Mouse (Mus musculus): ENCODE measurements around the gene Ranbp17.

Gene Ranbp17

DNA sequence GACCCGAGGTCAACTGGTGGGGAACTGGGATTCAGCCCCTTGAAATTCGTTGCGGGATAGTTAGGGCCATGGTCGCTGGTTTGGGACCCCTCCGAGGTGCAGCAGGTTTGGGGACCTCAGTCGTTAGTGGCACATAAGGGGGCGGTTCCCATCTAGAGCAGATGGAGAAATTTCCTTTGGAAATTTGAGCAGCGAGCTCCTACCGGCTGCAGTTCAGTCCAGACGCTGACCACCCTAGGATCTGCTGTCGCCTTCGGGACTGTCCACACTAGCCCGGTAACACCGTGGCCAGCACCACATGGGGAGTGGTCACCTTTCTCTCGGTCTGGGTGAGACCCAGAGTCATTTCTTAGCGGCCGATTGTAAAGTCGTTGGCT is 309.2 kb downstream of the Ranbp17 start:
- CTCF ChIA-PET = no interaction called here
- POLR2A ChIA-PET = interaction anchor here in 3 of 4 experiments (0.7 to 6.9 kb wide), 12 partner anchors 10 to 404 kb away, joined by 3 to 43 read pairs (median 4); partner anchors contain the start of gene Ranbp17 (in 1 of the 3)

GRCm38 (mm10) chr11:33203383-33204328 is 309.9 kb downstream of the Ranbp17 start, which contains the start of gene Tlx3:
Gene Tlx3 (minus strand): TSS chr11:33203589.
- CTCF ChIA-PET = interaction anchor here in 2 of 4 experiments (0.6 to 1.1 kb wide), 2 partner anchors 10 to 36 kb away, joined by 4 to 6 read pairs; no protein-coding TSS in a partner anchor
- POLR2A ChIA-PET = interaction anchor here in 3 of 4 experiments (1.0 to 6.9 kb wide), 18 partner anchors 9 to 405 kb away, joined by 3 to 43 read pairs (median 4); partner anchors contain the start of genes Npm1 (in 1 of the 3) and Ranbp17 (in 1 of the 3)

GRCm38 (mm10) chr11:33202972-33203371 is 310.6 kb downstream of the Ranbp17 start:
- ChIA-PET POLR2A (interaction anchor here in 3 of 4 experiments (0.9 to 6.9 kb wide), 17 partner anchors 8 to 406 kb away, joined by 3 to 43 read pairs (median 5); partner anchors contain the start of genes Npm1 (in 1 of the 3) and Ranbp17 (in 1 of the 3)), CTCF (interaction anchor here in 2 of 4 experiments (0.6 to 1.1 kb wide), 3 partner anchors 9 to 35 kb away, joined by 3 to 6 read pairs (median 4); no protein-coding TSS in a partner anchor)

- ChIA-PET POLR2A (interaction anchor here in 3 of 4 experiments (0.9 to 6.9 kb wide), 13 partner anchors 8 to 336 kb away, joined by 3 to 43 read pairs (median 6); partner anchors contain the start of gene Npm1 (in 1 of the 3)), CTCF (interaction anchor here in 1 of 4 experiments (1.0 to 1.1 kb wide), 2 partner anchors 8 to 22 kb away, joined by 3 to 4 read pairs; no protein-coding TSS in a partner anchor)
Observed at GRCm38 (mm10) chr11:33202296-33202695, 311.2 kb downstream of the Ranbp17 start.

DNA sequence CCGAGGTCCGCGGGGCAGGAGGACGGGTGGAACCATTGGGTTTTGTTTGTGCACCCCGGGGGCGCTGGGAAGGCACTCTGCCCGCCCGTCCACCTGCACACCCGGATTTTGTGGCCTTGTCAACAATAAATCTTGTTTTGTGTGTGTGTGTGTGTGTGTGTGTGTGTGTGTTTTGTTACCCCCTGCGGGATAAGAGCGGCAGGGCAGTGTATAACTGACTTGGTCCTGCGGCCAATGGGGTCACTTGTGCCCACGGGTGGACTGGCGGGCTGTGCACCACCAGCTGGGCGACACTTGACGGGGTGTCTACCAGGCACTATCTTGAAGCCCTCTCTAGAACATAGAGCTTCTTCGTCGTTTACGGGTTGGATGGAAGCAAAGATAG is 311.9 kb downstream of the Ranbp17 start:
- POLR2A ChIA-PET = interaction anchor here (0.6 to 6.9 kb wide), 8 partner anchors 11 to 336 kb away, joined by 3 to 43 read pairs (median 4); no protein-coding TSS in a partner anchor

GRCm38 (mm10) chr11:33200764-33201625 is 312.6 kb downstream of the Ranbp17 start:
- ChIA-PET CTCF (interaction anchor here in 2 of 4 experiments (0.6 to 1.7 kb wide), 2 partner anchors 24 to 490 kb away, joined by 5 to 6 read pairs; no protein-coding TSS in a partner anchor), POLR2A (interaction anchor here in 3 of 4 experiments (0.6 to 6.9 kb wide), 12 partner anchors 19 to 378 kb away, joined by 3 to 43 read pairs (median 4); partner anchors contain the start of genes Gabrp (in 1 of the 3) and Npm1 (in 1 of the 3))

More for the DNA sequence above, 311.9 kb downstream of the Ranbp17 start:
- CTCF ChIA-PET = interaction anchor here in 1 of 4 experiments (0.6 kb wide), 1 partner anchor 491 kb away, joined by 6 read pairs; no protein-coding TSS in a partner anchor

- POLR2A ChIA-PET = interaction anchor here in 2 of 4 experiments (0.5 to 6.9 kb wide), 10 partner anchors 19 to 379 kb away, joined by 3 to 43 read pairs (median 4); partner anchors contain the start of genes Gabrp (in 1 of the 2) and Npm1 (in 1 of the 2)
- CTCF ChIA-PET = interaction anchor here in 1 of 4 experiments (0.6 to 1.7 kb wide), 2 partner anchors 23 to 1463 kb away, joined by 4 to 5 read pairs; no protein-coding TSS in a partner anchor
Observed at GRCm38 (mm10) chr11:33199906-33200763, 313.4 kb downstream of the Ranbp17 start.

DNA sequence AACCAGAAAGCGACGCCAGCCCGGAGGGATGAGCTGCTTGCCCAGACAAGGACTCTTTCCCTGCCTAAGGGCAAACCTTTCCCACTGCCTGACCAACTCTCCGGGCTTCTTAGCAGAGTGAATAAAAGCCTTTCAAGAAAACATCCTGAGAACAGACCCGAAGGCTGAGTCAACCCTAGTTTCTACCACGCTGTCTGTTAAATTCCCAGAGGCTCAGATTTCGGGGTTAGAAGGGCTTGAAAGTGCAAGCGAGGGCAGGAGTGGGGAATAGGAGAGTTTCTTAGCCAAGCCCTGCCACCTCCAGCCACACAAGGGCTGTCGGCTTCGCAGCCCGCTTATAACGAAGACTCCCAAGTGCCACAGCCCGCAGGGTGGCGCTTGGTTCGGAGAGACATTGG is 314.4 kb downstream of the Ranbp17 start:
- POLR2A ChIA-PET = interaction anchor here in 1 of 4 experiments (1.9 to 3.3 kb wide), 2 partner anchors 19 to 35 kb away, joined by 11 to 12 read pairs; partner anchors contain the start of gene Npm1
- CTCF ChIA-PET = interaction anchor here in 1 of 4 experiments (1.7 kb wide), 1 partner anchor 22 kb away, joined by 5 read pairs; no protein-coding TSS in a partner anchor

DNA sequence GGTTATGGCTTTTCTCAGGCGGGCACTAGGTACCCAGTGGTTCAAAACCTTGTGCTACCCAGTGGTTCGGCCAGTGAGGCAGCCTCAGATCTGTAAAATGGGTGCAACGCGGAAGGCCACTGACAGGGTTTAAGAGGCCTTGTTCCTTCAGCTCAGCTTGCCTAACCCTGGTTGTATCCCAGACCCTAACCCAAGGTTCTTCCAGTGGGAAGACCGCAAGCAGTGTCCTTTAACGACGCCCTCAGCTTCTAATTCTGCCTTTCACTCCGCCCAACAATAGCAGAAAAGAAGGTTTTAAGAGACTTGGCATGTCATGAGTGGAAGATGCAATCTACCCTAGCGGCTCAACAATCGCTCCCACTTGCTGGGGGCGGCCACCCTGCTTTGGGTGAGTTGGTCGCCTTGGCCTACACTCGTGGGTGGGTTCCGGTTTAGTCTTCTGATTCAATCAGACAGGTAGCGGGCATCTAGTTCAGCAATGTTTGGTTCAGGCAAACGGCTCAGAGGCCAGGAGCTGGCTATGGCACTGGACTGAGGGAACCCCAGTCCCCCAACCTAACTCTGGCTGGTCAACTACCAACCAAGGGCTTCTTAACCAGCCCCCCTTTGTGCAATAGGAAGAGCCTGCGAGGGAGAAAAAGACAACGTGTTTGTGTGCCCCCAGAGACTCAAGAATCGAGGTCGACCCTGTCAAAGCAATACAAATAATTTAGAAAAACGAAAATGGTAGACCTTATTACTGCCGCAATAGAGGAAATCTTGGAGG is 315.0 kb downstream of the Ranbp17 start:
- CTCF ChIA-PET = interaction anchor here in 1 of 4 experiments (1.1 kb wide), 1 partner anchor 101 kb away, joined by 3 read pairs; no protein-coding TSS in a partner anchor
- POLR2A ChIA-PET = interaction anchor here in 1 of 4 experiments (0.6 to 3.3 kb wide), 6 partner anchors 19 to 393 kb away, joined by 3 to 12 read pairs (median 4); no protein-coding TSS in a partner anchor

- CTCF ChIA-PET = interaction anchor here in 1 of 4 experiments (1.1 kb wide), 1 partner anchor 100 kb away, joined by 3 read pairs; no protein-coding TSS in a partner anchor
- POLR2A ChIA-PET = interaction anchor here in 2 of 4 experiments (0.6 to 3.3 kb wide), 8 partner anchors 10 to 340 kb away, joined by 3 to 12 read pairs (median 4); no protein-coding TSS in a partner anchor
Observed at GRCm38 (mm10) chr11:33197673-33198072, 315.9 kb downstream of the Ranbp17 start.

GRCm38 (mm10) chr11:33197133-33197514 is 316.4 kb downstream of the Ranbp17 start:
- ChIA-PET CTCF (no interaction called here), POLR2A (interaction anchor here in 2 of 4 experiments (0.6 to 3.3 kb wide), 6 partner anchors 17 to 357 kb away, joined by 3 to 12 read pairs (median 5); no protein-coding TSS in a partner anchor)

DNA sequence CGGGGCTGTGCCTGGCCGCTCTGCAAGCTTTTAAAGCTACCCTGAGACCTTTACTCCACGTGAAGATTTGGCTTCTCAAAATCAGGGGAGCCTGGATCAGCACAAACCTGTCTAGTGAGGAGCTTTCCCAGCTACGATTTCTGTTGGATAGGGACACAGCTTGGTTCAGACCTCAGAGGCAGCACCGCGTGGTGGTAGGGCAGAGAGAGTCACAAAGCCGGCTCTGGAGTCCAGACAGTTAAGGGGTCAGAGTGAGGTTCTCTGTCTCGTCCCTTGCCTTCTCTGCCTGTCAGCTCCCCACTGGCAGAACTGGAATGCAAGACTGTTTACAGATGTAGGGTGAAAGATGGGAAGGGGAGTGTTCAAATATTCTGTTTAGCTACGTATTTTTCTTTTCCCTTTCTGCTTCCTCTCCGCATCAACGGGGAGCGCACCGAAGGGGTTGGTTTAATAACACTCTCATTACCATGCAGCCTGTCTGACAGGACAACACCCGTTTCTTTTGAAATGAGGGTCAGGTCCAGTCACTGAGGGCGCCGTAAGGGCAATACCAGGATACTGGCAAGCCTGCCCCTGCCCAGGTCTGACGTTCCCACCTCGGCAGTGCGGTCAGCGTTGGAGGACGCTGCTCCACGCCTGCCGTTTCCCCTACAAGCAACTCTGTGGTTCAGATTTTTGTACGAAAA is 317.0 kb downstream of the Ranbp17 start:
- ChIA-PET POLR2A (interaction anchor here in 3 of 4 experiments (0.7 to 3.3 kb wide), 6 partner anchors 9 to 358 kb away, joined by 3 to 12 read pairs (median 4); no protein-coding TSS in a partner anchor), CTCF (interaction anchor here in 1 of 4 experiments (1.0 kb wide), 1 partner anchor 20 kb away, joined by 3 read pairs; no protein-coding TSS in a partner anchor)

GRCm38 (mm10) chr11:33195531-33196446 is 317.8 kb downstream of the Ranbp17 start:
- ChIA-PET CTCF (interaction anchor here in 1 of 4 experiments (1.0 kb wide), 1 partner anchor 19 kb away, joined by 3 read pairs; no protein-coding TSS in a partner anchor), POLR2A (interaction anchor here in 3 of 4 experiments (0.6 to 3.3 kb wide), 6 partner anchors 8 to 359 kb away, joined by 3 to 15 read pairs (median 4); partner anchors contain the start of gene Tlx3 (in 1 of the 3))

- ChIA-PET CTCF (interaction anchor here in 1 of 4 experiments (1.6 kb wide), 1 partner anchor 18 kb away, joined by 6 read pairs; no protein-coding TSS in a partner anchor), POLR2A (interaction anchor here in 2 of 4 experiments (0.6 to 2.6 kb wide), 5 partner anchors 9 to 52 kb away, joined by 3 to 15 read pairs (median 4); partner anchors contain the start of gene Tlx3 (in 2 of the 2))
Observed at GRCm38 (mm10) chr11:33195061-33195460, 318.5 kb downstream of the Ranbp17 start.
